Mouse (Mus musculus): ENCODE measurements around the gene Srrm4. TPM values are rescaled to one million over a fixed set of nuclear protein-coding genes. Genes with fewer than 3 reads are reported as not detected.
"Not testable (repeated sequence)": the region's sequence is repeated elsewhere in the genome, so short reads cannot be mapped to it uniquely, and the experiment has no call there.

Gene Srrm4
- polyA plus RNA-seq, 1 experiment = not detected

GRCm38 (mm10) chr5:116440251-116440650, 151.4 kb downstream of the Srrm4 start:
- TF ChIP-seq POLR2A (IDR thresholded peaks at IDR 0.05; ENCODE audit: low read depth, low read length) = no peak
- no peak for TF ChIP-seq CTCF (IDR thresholded peaks at IDR 0.05; ENCODE audit: extremely low read depth, insufficient read depth, insufficient read length, insufficient replicate concordance)
- Histone ChIP-seq H3K36me3 (ENCODE audit: control insufficient read depth, insufficient read depth, low read length) (no peaks in the 10 kb centered on the region), H3K27ac (ENCODE audit: insufficient read depth, low read length) (no peak overlapping the region), H3K4me3 (ENCODE audit: extremely low read depth, insufficient read depth, insufficient read length) (no peak overlapping the region), H3K27me3 (ENCODE audit: control insufficient read depth, insufficient read depth, low read length) (no peaks in the 10 kb centered on the region), H3K4me1 (ENCODE audit: control insufficient read depth, insufficient read depth, insufficient read length) (no peaks in the 10 kb centered on the region)
- DNase-seq (ENCODE audit: low read depth in 1 of 2, low spot score in 2 of 2) = no peak
- 47% methylated on average over 4 of the region's 4 CpGs for WGBS

- H3K4me1 ChIP-seq (ENCODE audit: control insufficient read depth, insufficient read depth, insufficient read length) = no peaks in the 10 kb centered on the region
- H3K27me3 ChIP-seq (ENCODE audit: control insufficient read depth, insufficient read depth, low read length) = no peaks in the 10 kb centered on the region
- H3K36me3 ChIP-seq (ENCODE audit: control insufficient read depth, insufficient read depth, low read length) = no peaks in the 10 kb centered on the region
- no peak overlapping the region for H3K4me3 ChIP-seq (ENCODE audit: extremely low read depth, insufficient read depth, insufficient read length)
- DNase-seq (ENCODE audit: low read depth in 1 of 2, low spot score in 2 of 2) = no peak
- H3K27ac ChIP-seq (ENCODE audit: insufficient read depth, low read length) = no peak overlapping the region
- TF ChIP-seq CTCF (IDR thresholded peaks at IDR 0.05; ENCODE audit: extremely low read depth, insufficient read depth, insufficient read length, insufficient replicate concordance) (no peak), POLR2A (IDR thresholded peaks at IDR 0.05; ENCODE audit: low read depth, low read length) (no peak)
- 55% methylated on average over 4 of the region's 4 CpGs for WGBS
Observed at GRCm38 (mm10) chr5:116438328-116438727, 153.3 kb downstream of the Srrm4 start.

GRCm38 (mm10) chr5:116436117-116436516, 155.5 kb downstream of the Srrm4 start:
- Histone ChIP-seq H3K27ac (ENCODE audit: insufficient read depth, low read length) (no peak overlapping the region), H3K4me3 (ENCODE audit: extremely low read depth, insufficient read depth, insufficient read length) (no peak overlapping the region)

GRCm38 (mm10) chr5:116434976-116435850, 156.4 kb downstream of the Srrm4 start:
- H3K27ac ChIP-seq (ENCODE audit: insufficient read depth, low read length) = no peak overlapping the region
- WGBS = 86% methylated on average over 13 of the region's 13 CpGs

More at GRCm38 (mm10) chr5:116436117-116436516, 155.5 kb downstream of the Srrm4 start:
- DNase-seq (ENCODE audit: low read depth in 1 of 2, low spot score in 2 of 2) = no peak
- no peaks in the 10 kb centered on the region for H3K4me1 ChIP-seq (ENCODE audit: control insufficient read depth, insufficient read depth, insufficient read length)
- H3K27me3 ChIP-seq (ENCODE audit: control insufficient read depth, insufficient read depth, low read length) = no peaks in the 10 kb centered on the region
- no peak for TF ChIP-seq CTCF (IDR thresholded peaks at IDR 0.05; ENCODE audit: extremely low read depth, insufficient read depth, insufficient read length, insufficient replicate concordance)
- no peaks in the 10 kb centered on the region for H3K36me3 ChIP-seq (ENCODE audit: control insufficient read depth, insufficient read depth, low read length)

GRCm38 (mm10) chr5:116432871-116433270, 158.7 kb downstream of the Srrm4 start:
- Histone ChIP-seq H3K4me1 (ENCODE audit: control insufficient read depth, insufficient read depth, insufficient read length) (no peaks in the 10 kb centered on the region), H3K27me3 (ENCODE audit: control insufficient read depth, insufficient read depth, low read length) (no peaks in the 10 kb centered on the region), H3K27ac (ENCODE audit: insufficient read depth, low read length) (no peak overlapping the region), H3K36me3 (ENCODE audit: control insufficient read depth, insufficient read depth, low read length) (no peaks in the 10 kb centered on the region), H3K4me3 (ENCODE audit: extremely low read depth, insufficient read depth, insufficient read length) (no peak overlapping the region)
- WGBS = 75% methylated on average over 7 of the region's 7 CpGs
- TF ChIP-seq POLR2A (IDR thresholded peaks at IDR 0.05; ENCODE audit: low read depth, low read length) (no peak), CTCF (IDR thresholded peaks at IDR 0.05; ENCODE audit: extremely low read depth, insufficient read depth, insufficient read length, insufficient replicate concordance) (no peak)
- no peak for DNase-seq (ENCODE audit: low read depth in 1 of 2, low spot score in 2 of 2)

More at GRCm38 (mm10) chr5:116434976-116435850, 156.4 kb downstream of the Srrm4 start:
- DNase-seq (ENCODE audit: low read depth in 1 of 2, low spot score in 2 of 2) = no peak
- TF ChIP-seq POLR2A (IDR thresholded peaks at IDR 0.05; ENCODE audit: low read depth, low read length) (no peak), CTCF (IDR thresholded peaks at IDR 0.05; ENCODE audit: extremely low read depth, insufficient read depth, insufficient read length, insufficient replicate concordance) (no peak)
- Histone ChIP-seq H3K27me3 (ENCODE audit: control insufficient read depth, insufficient read depth, low read length) (no peaks in the 10 kb centered on the region), H3K36me3 (ENCODE audit: control insufficient read depth, insufficient read depth, low read length) (no peaks in the 10 kb centered on the region), H3K4me1 (ENCODE audit: control insufficient read depth, insufficient read depth, insufficient read length) (no peaks in the 10 kb centered on the region), H3K4me3 (ENCODE audit: extremely low read depth, insufficient read depth, insufficient read length) (no peak overlapping the region)

- no peak overlapping the region for H3K27ac ChIP-seq (ENCODE audit: insufficient read depth, low read length)
- 81% methylated on average over 2 of the region's 2 CpGs for WGBS
- no peaks in the 10 kb centered on the region for H3K36me3 ChIP-seq (ENCODE audit: control insufficient read depth, insufficient read depth, low read length)
- DNase-seq (ENCODE audit: low read depth in 1 of 2, low spot score in 2 of 2) = no peak
- no peak for TF ChIP-seq POLR2A (IDR thresholded peaks at IDR 0.05; ENCODE audit: low read depth, low read length)
- TF ChIP-seq CTCF (IDR thresholded peaks at IDR 0.05; ENCODE audit: extremely low read depth, insufficient read depth, insufficient read length, insufficient replicate concordance) = no peak
- H3K27me3 ChIP-seq (ENCODE audit: control insufficient read depth, insufficient read depth, low read length) = no peaks in the 10 kb centered on the region
- H3K4me3 ChIP-seq (ENCODE audit: extremely low read depth, insufficient read depth, insufficient read length) = no peak overlapping the region
- H3K4me1 ChIP-seq (ENCODE audit: control insufficient read depth, insufficient read depth, insufficient read length) = no peaks in the 10 kb centered on the region
Observed at GRCm38 (mm10) chr5:116426701-116427100, 164.9 kb downstream of the Srrm4 start.

GRCm38 (mm10) chr5:116425709-116426108, 165.9 kb downstream of the Srrm4 start:
- 85% methylated on average over 3 of the region's 3 CpGs for WGBS
- DNase-seq (ENCODE audit: low read depth in 1 of 2, low spot score in 2 of 2) = not testable (repeated sequence)

More at GRCm38 (mm10) chr5:116425709-116426108, 165.9 kb downstream of the Srrm4 start:
- not testable (repeated sequence) for H3K4me1 ChIP-seq (ENCODE audit: control insufficient read depth, insufficient read depth, insufficient read length); H3K4me3 ChIP-seq (ENCODE audit: extremely low read depth, insufficient read depth, insufficient read length); H3K36me3 ChIP-seq (ENCODE audit: control insufficient read depth, insufficient read depth, low read length); H3K27ac ChIP-seq (ENCODE audit: insufficient read depth, low read length); H3K27me3 ChIP-seq (ENCODE audit: control insufficient read depth, insufficient read depth, low read length)
